Mouse (Mus musculus): ENCODE measurements around the gene Grtp1. TPM values are rescaled to one million over a fixed set of nuclear protein-coding genes. Genes with fewer than 3 reads are reported as not detected.

Gene Grtp1
- total and polyA plus RNA-seq, 2 experiments from 2014 or later, result 7.9 to 19.9 TPM

DNA sequence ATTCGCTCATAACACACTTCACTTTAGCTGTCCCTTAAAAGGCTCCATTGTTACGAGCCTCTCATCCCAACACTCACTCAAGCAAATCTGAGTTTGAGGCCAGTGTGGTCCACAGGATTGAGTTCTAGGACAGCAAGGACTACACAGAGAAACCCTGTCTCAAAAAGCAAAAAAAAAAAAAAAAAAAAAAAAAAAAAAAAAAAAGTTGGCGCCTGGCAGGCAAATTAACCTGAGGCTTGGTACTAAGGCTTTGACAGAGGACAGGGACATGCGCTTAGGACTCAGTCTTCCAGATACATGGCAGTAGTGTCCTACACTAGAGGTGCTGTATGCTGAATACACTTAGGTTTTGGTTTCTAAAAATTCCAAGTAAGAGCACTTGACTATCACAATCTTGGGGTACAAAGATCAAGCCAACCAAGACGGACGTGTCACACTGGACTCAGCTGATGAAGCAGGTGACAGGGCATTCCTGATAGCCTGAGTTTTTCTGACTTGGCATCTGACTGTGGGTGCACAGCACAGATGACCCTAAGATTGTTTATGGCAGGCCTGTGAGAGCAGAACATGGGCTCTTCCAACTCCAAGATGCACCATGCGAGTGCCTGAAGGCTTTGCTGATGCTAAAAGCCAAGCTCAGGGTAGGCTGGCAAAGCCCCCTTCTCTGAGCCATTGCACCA lies 23.1 kb downstream of the Grtp1 start:
- H3K9ac ChIP-seq (replicated peaks; ENCODE audit: low read length, poor library complexity, severe bottlenecking), result no peak overlapping the region
- DNase-seq (ENCODE audit: low spot score) (no peak), ATAC-seq (ENCODE audit: low FRiP score) (no peak)
- no peak overlapping the region for H3K4me2 ChIP-seq (ENCODE audit: low read depth, low read length, poor library complexity, severe bottlenecking)
- H3K36me3 ChIP-seq (ENCODE audit: insufficient read depth, low read length), result peaks cover 50% of the 10 kb centered on the region
- 95% methylated on average over 7 of the region's 7 CpGs for WGBS
- no peak overlapping the region for H3K27ac ChIP-seq (ENCODE audit: low read depth, low read length)
- H3K27me3 ChIP-seq (ENCODE audit: insufficient read depth, low read length), result no peaks in the 10 kb centered on the region
- no peak for TF ChIP-seq CTCF (IDR thresholded peaks at IDR 0.05)
- H3K9me3 ChIP-seq (ENCODE audit: low read length), result no peaks in the 10 kb centered on the region
- H3K4me3 ChIP-seq (ENCODE audit: low read depth, low read length), result no peak overlapping the region
- no peaks in the 10 kb centered on the region for H3K4me1 ChIP-seq (ENCODE audit: insufficient read depth, low read length)

DNA sequence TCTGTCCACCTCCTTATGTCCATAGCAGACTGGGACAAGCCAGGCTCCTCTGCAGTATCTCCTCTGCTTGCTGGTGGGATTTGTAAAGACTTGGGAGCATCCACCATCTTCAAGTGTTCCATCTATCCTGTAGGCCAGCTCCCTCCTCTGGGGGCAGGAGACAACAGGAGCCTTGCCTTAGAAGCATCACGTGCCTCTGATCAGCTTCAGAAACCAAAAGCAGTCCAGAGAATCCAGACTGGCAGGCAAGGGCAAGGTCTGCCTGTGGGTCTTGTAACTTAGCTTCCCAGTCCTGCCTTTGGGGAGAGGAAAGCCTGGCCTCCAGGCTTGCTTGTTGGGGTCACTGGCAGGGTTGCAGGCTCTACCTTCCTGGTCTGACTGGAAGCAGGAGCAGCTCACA lies 24.8 kb downstream of the Grtp1 start:
- Histone ChIP-seq H3K4me1 (ENCODE audit: insufficient read depth, low read length) (no peaks in the 10 kb centered on the region), H3K9ac (replicated peaks; ENCODE audit: low read length, poor library complexity, severe bottlenecking) (0 out of 2 replicates have a peak overlapping the region, but pooled peaks have one; percentile 13), H3K36me3 (ENCODE audit: insufficient read depth, low read length) (peaks cover 62% of the 10 kb centered on the region), H3K27me3 (ENCODE audit: insufficient read depth, low read length) (no peaks in the 10 kb centered on the region), H3K4me2 (ENCODE audit: low read depth, low read length, poor library complexity, severe bottlenecking) (no peak overlapping the region), H3K27ac (ENCODE audit: low read depth, low read length) (no peak overlapping the region), H3K9me3 (ENCODE audit: low read length) (no peaks in the 10 kb centered on the region), H3K4me3 (ENCODE audit: low read depth, low read length) (no peak overlapping the region)
- WGBS, result 89% methylated on average over 1 of the region's 1 CpGs
- no peak for TF ChIP-seq CTCF (IDR thresholded peaks at IDR 0.05)
- no peak for ATAC-seq (ENCODE audit: low FRiP score)
- no peak for DNase-seq (ENCODE audit: low spot score)

DNA sequence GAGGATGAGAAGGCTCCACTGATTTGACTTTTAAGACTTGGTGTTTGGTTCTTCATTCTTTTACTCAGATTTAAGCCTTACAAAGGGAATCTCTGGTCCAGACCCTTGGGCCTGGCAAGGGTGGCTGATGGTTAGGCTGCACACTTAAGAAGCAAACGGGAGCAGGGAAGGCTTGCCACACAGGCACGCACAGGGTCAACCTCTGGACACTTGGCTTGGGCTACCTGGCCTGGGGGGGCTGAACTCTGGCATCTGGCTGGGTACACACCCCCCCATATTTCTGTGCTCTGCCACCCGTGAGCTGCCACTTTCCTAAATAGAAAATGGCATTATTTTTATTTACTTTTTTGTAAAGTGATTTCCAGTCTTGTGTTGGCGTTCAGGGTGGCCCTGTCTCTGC lies 25.6 kb downstream of the Grtp1 start:
- Histone ChIP-seq H3K9me3 (ENCODE audit: low read length) (no peaks in the 10 kb centered on the region), H3K27ac (ENCODE audit: low read depth, low read length) (no peak overlapping the region), H3K9ac (replicated peaks; ENCODE audit: low read length, poor library complexity, severe bottlenecking) (no peak overlapping the region), H3K4me2 (ENCODE audit: low read depth, low read length, poor library complexity, severe bottlenecking) (no peak overlapping the region), H3K36me3 (ENCODE audit: insufficient read depth, low read length) (peaks cover 67% of the 10 kb centered on the region), H3K27me3 (ENCODE audit: insufficient read depth, low read length) (no peaks in the 10 kb centered on the region), H3K4me1 (ENCODE audit: insufficient read depth, low read length) (no peaks in the 10 kb centered on the region), H3K4me3 (ENCODE audit: low read depth, low read length) (no peak overlapping the region)
- 92% methylated on average over 4 of the region's 4 CpGs for WGBS
- no peak for TF ChIP-seq CTCF (IDR thresholded peaks at IDR 0.05)
- ATAC-seq (ENCODE audit: low FRiP score) (no peak), DNase-seq (ENCODE audit: low spot score) (no peak)

GRCm38 (mm10) chr8:13174305-13174704 lies 26.1 kb downstream of the Grtp1 start:
- no peaks in the 10 kb centered on the region for H3K9me3 ChIP-seq (ENCODE audit: low read length)
- no peak for TF ChIP-seq CTCF (IDR thresholded peaks at IDR 0.05)
- H3K9ac ChIP-seq (replicated peaks; ENCODE audit: low read length, poor library complexity, severe bottlenecking), result no peak overlapping the region
- H3K4me2 ChIP-seq (ENCODE audit: low read depth, low read length, poor library complexity, severe bottlenecking), result no peak overlapping the region
- ATAC-seq (ENCODE audit: low FRiP score) (no peak), DNase-seq (ENCODE audit: low spot score) (no peak)
- no peaks in the 10 kb centered on the region for H3K4me1 ChIP-seq (ENCODE audit: insufficient read depth, low read length)
- H3K4me3 ChIP-seq (ENCODE audit: low read depth, low read length), result no peak overlapping the region
- peaks cover 69% of the 10 kb centered on the region for H3K36me3 ChIP-seq (ENCODE audit: insufficient read depth, low read length)
- no peak overlapping the region for H3K27ac ChIP-seq (ENCODE audit: low read depth, low read length)
- 89% methylated on average over 4 of the region's 4 CpGs for WGBS
- no peaks in the 10 kb centered on the region for H3K27me3 ChIP-seq (ENCODE audit: insufficient read depth, low read length)

GRCm38 (mm10) chr8:13170510-13170909 lies 29.9 kb downstream of the Grtp1 start:
- Histone ChIP-seq H3K36me3 (ENCODE audit: insufficient read depth, low read length) (peaks cover 78% of the 10 kb centered on the region), H3K4me1 (ENCODE audit: insufficient read depth, low read length) (no peaks in the 10 kb centered on the region), H3K9me3 (ENCODE audit: low read length) (no peaks in the 10 kb centered on the region), H3K27ac (ENCODE audit: low read depth, low read length) (no peak overlapping the region), H3K9ac (replicated peaks; ENCODE audit: low read length, poor library complexity, severe bottlenecking) (no peak overlapping the region), H3K4me3 (ENCODE audit: low read depth, low read length) (no peak overlapping the region), H3K4me2 (ENCODE audit: low read depth, low read length, poor library complexity, severe bottlenecking) (no peak overlapping the region), H3K27me3 (ENCODE audit: insufficient read depth, low read length) (no peaks in the 10 kb centered on the region)
- DNase-seq (ENCODE audit: low spot score) (no peak), ATAC-seq (ENCODE audit: low FRiP score) (no peak)
- WGBS, result 89% methylated on average over 1 of the region's 1 CpGs
- TF ChIP-seq CTCF (IDR thresholded peaks at IDR 0.05), result no peak

DNA sequence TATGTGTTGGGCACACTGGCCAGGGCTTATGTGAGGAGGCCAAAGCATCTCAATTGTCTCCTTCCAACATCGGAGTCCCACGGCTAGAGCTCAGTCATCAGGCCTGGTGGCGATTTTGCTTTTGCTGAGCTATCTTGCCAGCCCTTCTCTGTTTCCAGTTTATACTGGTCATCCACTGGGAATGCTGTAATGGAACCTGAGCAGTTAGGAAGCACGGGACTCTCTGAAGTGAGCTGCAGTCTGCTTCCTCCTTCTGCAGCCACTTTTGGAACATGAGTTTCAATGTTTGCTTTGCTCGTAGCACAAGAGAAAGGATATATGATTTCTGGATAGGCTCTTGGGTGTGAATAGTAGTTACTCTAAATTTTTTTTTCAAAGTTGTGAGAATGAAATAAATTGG lies 36.1 kb downstream of the Grtp1 start:
- no peak for DNase-seq (ENCODE audit: low spot score)
- no peak overlapping the region for H3K4me3 ChIP-seq (ENCODE audit: low read depth, low read length)

More for the DNA sequence above, 36.1 kb downstream of the Grtp1 start:
- Histone ChIP-seq H3K36me3 (ENCODE audit: insufficient read depth, low read length) (peaks cover 31% of the 10 kb centered on the region), H3K27ac (ENCODE audit: low read depth, low read length) (no peak overlapping the region), H3K9ac (replicated peaks; ENCODE audit: low read length, poor library complexity, severe bottlenecking) (no peak overlapping the region), H3K27me3 (ENCODE audit: insufficient read depth, low read length) (no peaks in the 10 kb centered on the region), H3K4me1 (ENCODE audit: insufficient read depth, low read length) (peaks cover 5% of the 10 kb centered on the region), H3K4me2 (ENCODE audit: low read depth, low read length, poor library complexity, severe bottlenecking) (no peak overlapping the region), H3K9me3 (ENCODE audit: low read length) (no peaks in the 10 kb centered on the region)
- ATAC-seq (ENCODE audit: low FRiP score), result no peak
- 86% methylated on average over 5 of the region's 5 CpGs for WGBS
- TF ChIP-seq CTCF (IDR thresholded peaks at IDR 0.05), result no peak
